Mouse (Mus musculus): ENCODE data around the gene Gm572. TPM values are rescaled to one million over a fixed set of nuclear protein-coding genes. Genes with fewer than 3 reads are reported as not detected.

The Gm572 gene
- total and polyA plus RNA-seq, 2 experiments from 2014 or later: 0.70 to 1.0 TPM

DNA sequence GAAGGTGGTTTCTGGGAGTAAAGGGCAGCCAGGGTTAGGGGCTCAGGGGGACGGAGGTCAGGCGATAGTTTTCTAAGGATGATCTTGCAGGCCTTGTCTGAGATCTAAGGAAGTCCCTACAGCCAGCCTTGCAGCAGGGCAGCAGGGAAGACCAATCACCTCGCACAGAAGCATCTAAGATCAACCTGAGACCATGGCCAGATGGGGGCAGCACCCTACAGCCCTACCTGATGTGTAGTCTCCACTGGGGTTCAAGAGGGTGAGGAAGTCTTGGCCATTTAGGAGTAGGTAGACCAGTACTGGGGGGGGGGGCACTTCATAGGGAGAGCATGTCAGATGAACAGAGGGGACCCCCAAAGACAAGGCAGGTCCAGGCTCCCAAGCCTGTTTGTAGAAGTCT lies 72.3 kb downstream of the Gm572 start:
- WGBS: 43% methylated on average over 3 of the region's 3 CpGs
- H3K27ac ChIP-seq (ENCODE audit: low read depth): no peak overlapping the region
- no peaks in the 10 kb centered on the region for H3K9me3 ChIP-seq (replicated peaks; ENCODE audit: control insufficient read depth, low read length)
- H3K4me1 ChIP-seq (ENCODE audit: control insufficient read depth, insufficient read depth): no peaks in the 10 kb centered on the region
- no peak overlapping the region for H3K4me3 ChIP-seq (ENCODE audit: low read depth, low read length)
- no peak overlapping the region for H3K9ac ChIP-seq (replicated peaks; ENCODE audit: low read depth, low read length)
- DNase-seq (ENCODE audit: low spot score) (no peak), ATAC-seq (ENCODE audit: insufficient read depth, low read depth) (no peak)
- H3K36me3 ChIP-seq (replicated peaks; ENCODE audit: control insufficient read depth, insufficient read depth, low read length): no peaks in the 10 kb centered on the region
- TF ChIP-seq CTCF (IDR thresholded peaks at IDR 0.05; ENCODE audit: low read depth): peak; percentile 49
- no peak for TF ChIP-seq EP300 (IDR thresholded peaks at IDR 0.05; ENCODE audit: low read depth)
- H3K4me2 ChIP-seq (ENCODE audit: low read depth, low read length): no peak overlapping the region
- 0 out of 2 replicates have a peak, but pooled peaks cover 6% of the 10 kb centered on the region for H3K27me3 ChIP-seq (ENCODE audit: control insufficient read depth, insufficient read depth, low read length)

Other genes starting within 250 kb of the Gm572 start
- gene Ubiad1, start 198.5 kb upstream of the Gm572 start, total RNA-seq (2014; rRNA removed; ENCODE audit: low replicate concordance): 25.6 and 32.4 TPM in 2 replicates
- gene Ubiad1, start 198.5 kb upstream of the Gm572 start, polyA plus RNA-seq (2015; fragmentation: Nextera tagmentation; extraction: Ambion mirVana): 18.9 and 19.6 TPM in 2 replicates
- 31.2 and 52.2 TPM in 2 replicates for gene Mtor, start 194.7 kb upstream of the Gm572 start, total RNA-seq (2014; rRNA removed; ENCODE audit: low replicate concordance)
- 17.3 and 20.5 TPM in 2 replicates for gene Mtor, start 194.7 kb upstream of the Gm572 start, polyA plus RNA-seq (2015; fragmentation: Nextera tagmentation; extraction: Ambion mirVana)
- gene Angptl7, start 142.9 kb upstream of the Gm572 start, total RNA-seq (2014; rRNA removed; ENCODE audit: low replicate concordance): 2.9 and 4.9 TPM in 2 replicates
- gene Angptl7, start 142.9 kb upstream of the Gm572 start, polyA plus RNA-seq (2015; fragmentation: Nextera tagmentation; extraction: Ambion mirVana): 8.9 and 9.1 TPM in 2 replicates
- gene Exosc10, start 84.9 kb upstream of the Gm572 start, total RNA-seq (2014; rRNA removed; ENCODE audit: low replicate concordance): 47.0 and 57.0 TPM in 2 replicates
- 43.0 TPM in 2 replicates for gene Exosc10, start 84.9 kb upstream of the Gm572 start, polyA plus RNA-seq (2015; fragmentation: Nextera tagmentation; extraction: Ambion mirVana)
- gene Srm, start 51.8 kb upstream of the Gm572 start, total RNA-seq (2014; rRNA removed; ENCODE audit: low replicate concordance): 15.0 and 45.7 TPM in 2 replicates
- gene Srm, start 51.8 kb upstream of the Gm572 start, polyA plus RNA-seq (2015; fragmentation: Nextera tagmentation; extraction: Ambion mirVana): 46.4 and 51.4 TPM in 2 replicates
- gene Masp2, start 40.8 kb upstream of the Gm572 start, total RNA-seq (2014; rRNA removed; ENCODE audit: low replicate concordance): not detected in 2 replicates
- gene Masp2, start 40.8 kb upstream of the Gm572 start, polyA plus RNA-seq (2015; fragmentation: Nextera tagmentation; extraction: Ambion mirVana): not detected in 2 replicates
- gene Tardbp, start 16.3 kb upstream of the Gm572 start, total RNA-seq (2014; rRNA removed; ENCODE audit: low replicate concordance): 69.0 and 89.9 TPM in 2 replicates
- 93.5 and 100 TPM in 2 replicates for gene Tardbp, start 16.3 kb upstream of the Gm572 start, polyA plus RNA-seq (2015; fragmentation: Nextera tagmentation; extraction: Ambion mirVana)
- 42.6 and 45.4 TPM in 2 replicates for gene Casz1, start 161.1 kb downstream of the Gm572 start, total RNA-seq (2014; rRNA removed; ENCODE audit: low replicate concordance)
- 13.7 and 16.4 TPM in 2 replicates for gene Casz1, start 161.1 kb downstream of the Gm572 start, polyA plus RNA-seq (2015; fragmentation: Nextera tagmentation; extraction: Ambion mirVana)

Data from heart, postnatal 0 days (tissue).